Mouse (Mus musculus) heart, postnatal 14 days (tissue): Measurements from ENCODE around the gene Entpd7. TPM values are rescaled to one million over a fixed set of nuclear protein-coding genes. Genes with fewer than 3 reads are reported as not detected.
A peak's percentile ranks its signal among the peaks of the same experiment; 100 is the strongest.

ENCODE experiments used
- DNase-seq, 2 experiments: peaks; one replicate each; pipeline ENCODE4 v3.0.0; 2021 to 2022
- intact Hi-C: fragments of 180-260 bp; cut with DNase I; formaldehyde crosslinking; loops from one replicate; pipeline ENCODE4 v1.15.1; 2025
- total RNA-seq, 2 experiments: library from RNA; stranded (reverse); gene quantifications; 2 replicates each; pipeline ENCODE4 v1.2.3; 2021

The Entpd7 gene
- total RNA-seq, 2 experiments from 2014 or later, result 4.6 to 4.8 TPM

DNA sequence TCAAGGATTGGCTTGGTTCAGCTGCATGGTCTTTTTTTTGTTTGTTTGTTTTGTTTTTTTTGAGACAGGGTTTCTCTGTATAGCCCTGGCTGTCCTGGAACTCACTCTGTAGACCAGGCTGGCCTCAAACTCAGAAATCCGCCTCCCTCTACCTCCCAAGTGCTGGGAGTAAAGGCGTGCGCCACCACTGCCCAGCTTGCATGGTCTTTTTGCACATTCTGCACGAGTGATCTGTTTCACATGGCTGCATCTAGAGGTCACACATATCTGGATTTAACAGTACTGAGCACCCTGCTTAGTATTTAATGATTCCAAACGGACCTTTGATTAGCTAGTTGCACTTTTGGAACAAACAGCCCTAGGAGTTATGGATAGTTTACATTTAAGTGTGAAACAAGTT lies 22.5 kb downstream of the Entpd7 start:
- no peak for DNase-seq
- intact Hi-C loops, result no loop called here

DNA sequence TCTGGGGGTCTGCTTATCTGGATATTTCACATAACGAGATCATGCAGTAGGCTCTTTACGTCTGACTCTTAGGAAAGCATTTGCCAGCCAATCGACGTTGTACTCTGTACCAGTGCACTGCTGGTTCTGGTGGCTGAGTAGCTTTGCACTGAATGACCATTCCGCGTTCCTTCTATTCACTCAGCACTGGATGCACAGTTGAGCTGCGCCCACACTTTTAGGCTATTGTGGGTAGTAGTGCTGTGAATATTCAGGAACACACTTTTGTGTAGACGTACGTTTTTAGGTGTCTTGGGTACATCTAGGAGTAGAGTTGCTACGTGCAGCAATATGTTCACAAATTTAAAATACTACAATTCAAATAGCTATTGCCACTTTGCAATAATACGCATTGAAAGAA lies 30.6 kb downstream of the Entpd7 start:
- intact Hi-C loops, result no loop called here
- no peak for DNase-seq

DNA sequence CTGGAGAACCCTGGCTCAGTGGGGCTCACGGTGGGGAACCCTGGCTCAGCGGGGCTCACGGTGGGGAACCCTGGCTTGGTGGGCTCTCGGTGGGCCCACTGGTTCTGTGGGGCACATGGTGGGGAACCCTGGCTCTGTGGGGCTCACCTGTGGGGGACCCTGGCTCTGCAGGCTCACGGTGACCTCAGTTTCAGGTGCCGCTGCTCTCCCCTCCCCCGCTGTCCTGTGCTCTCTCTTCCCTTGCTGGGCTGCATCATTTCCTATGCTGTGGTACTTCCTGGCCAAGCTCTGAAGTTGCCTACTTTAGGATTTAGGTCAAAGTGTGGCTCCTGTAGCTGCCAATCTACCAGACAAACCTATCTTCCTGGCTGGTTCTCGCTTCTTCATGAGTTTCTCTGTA lies 33.4 kb downstream of the Entpd7 start:
- intact Hi-C loops, result no loop called here
- DNase-seq, result no peak

DNA sequence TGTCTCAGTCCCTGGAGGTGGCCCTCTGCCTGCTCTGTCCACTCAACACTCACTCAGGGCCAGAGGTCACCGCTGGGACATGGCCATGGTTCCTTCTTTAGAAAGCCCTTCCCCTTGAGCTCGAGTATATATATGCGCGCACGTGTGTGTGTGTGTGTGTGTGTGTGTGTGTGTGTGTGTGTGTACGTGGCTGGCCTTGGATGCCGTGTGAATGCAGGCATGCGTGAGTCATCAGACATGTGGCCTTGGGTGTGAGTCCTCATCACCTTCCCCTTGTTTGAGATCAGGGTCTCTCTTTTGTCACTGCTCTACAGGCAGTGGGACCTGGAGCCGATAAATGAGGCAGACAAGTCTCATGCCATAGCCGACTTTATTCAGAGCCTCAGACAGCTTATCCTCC lies 34.0 kb downstream of the Entpd7 start:
- no peak for DNase-seq
- intact Hi-C loops, result no loop called here

DNA sequence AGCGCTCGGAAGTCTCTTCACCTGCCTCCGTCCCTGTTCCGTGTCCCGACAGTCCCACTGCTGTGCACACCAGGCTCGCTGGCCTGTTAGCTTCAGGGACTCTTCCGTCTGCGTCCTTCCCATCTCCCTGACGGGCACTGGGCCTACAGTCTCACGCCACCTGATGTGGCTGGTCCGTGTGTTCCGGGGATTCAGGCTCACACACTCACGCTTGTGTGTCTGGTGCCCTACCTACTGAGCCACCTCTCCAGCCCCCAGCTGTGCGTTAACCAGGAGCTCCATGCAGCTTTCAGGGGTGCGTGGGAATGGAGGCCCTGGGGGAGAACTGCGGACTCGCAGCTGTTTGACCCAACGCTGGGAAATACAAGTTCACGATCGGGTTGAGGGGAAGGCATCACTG lies 34.7 kb downstream of the Entpd7 start:
- intact Hi-C loops, result no loop called here
- no peak for DNase-seq

DNA sequence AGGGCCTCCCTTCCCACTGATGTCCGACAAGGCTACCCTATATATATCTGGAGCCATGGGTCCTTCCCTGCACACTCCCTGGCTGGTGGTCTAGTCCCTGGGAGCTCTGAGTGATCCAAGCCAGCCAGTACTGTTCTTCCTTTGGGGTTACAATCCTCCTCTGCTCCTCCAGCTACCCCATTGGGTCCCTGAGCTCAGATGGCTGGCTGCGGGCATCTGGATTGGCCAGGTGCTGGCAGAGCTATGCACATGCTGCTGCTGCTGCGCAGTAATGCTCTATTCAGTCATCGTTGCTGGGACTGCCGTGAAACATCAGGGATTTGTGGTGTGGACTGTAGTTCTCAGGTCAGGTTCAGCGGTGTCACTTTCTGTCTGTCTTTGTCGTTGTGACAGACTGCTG lies 35.3 kb downstream of the Entpd7 start:
- intact Hi-C loops, result no loop called here
- no peak for DNase-seq

DNA sequence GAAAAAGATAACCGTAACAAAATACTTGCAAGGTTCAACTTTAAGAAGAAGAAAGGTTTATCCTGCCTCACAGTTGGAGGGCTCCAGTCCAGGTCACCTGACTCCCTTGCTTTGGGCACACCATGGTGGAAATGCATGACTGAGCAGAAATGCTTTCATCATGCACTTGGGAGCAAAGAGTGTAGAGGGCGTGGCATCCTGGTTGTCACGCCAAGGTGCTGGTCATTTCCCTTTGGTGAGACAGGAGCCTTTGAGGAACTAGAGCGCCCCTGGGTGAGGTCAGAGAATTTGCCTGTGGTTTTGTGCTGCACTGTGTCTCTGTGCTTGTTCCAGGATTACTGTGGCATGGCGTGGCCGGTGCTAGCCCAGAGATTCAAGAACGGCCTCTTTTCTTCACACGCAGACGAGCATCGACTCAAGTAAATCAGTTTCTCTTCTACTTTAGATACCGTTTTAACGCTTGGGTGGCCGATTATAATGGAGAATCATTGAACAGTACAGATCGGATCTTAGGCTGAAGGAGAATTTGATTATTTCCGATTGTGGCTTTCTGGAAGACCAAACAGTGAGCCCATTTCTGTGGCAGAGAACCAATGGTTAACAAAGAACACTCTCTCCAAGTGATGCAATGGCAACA lies 37.2 kb downstream of the Entpd7 start:
- intact Hi-C loops, result no loop called here
- no peak for DNase-seq

DNA sequence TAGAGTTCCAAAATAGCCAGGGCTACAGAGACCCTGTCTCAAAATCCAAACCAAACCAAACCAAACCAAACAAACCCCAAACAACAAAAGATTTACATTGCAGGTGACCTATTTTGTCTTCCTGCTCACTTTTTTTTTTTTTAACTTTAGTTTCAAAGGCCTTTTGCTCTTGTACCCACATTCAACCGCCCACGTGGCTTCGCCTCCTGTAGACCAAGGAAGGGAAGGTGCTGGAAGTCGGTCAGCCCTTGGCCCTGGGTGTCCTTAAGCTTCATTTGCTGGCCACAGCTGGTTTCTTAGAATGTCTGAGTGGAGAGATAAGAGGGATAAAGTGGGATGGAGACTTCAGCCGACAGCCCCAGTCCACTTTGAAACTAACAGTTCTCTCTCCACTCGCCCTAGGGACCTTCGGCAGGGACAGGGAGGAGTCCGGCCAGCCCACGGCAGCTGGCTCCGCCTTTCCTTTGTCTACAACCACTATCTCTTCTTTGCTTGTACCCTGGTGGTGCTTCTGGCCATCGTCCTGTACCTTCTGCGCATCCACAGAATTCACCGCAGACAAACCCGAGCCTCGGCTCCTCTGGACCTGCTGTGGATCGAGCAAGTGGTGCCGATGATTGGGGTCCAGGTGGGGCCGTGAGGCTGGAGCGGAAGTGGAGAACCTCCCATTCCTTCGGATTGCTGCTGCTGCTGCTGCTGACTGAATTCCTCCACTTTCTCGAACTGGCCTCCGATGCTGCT lies 40.0 kb downstream of the Entpd7 start:
- intact Hi-C loops, result no loop called here
- DNase-seq, result peak; percentile 25 to 36

DNA sequence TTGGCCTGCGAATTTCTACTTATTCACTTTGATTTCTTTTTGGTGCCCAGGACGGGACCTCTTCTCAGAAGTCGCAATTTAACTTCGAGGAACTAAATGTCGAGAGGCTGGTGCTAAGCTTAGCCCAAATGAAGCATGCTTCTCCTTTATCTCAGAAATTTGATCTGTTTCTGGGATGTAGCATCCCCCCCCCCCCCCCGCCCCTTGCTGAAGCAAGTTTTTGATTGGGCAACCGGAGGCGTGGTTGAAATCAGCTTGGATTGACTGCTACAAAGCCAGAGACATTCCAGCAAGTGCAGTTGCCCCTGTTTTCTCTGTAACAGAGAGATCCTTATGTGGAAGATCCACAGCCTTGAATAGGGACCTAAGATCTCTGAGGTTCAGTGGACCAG lies 40.6 kb downstream of the Entpd7 start:
- intact Hi-C loops, result no loop called here
- no peak for DNase-seq

DNA sequence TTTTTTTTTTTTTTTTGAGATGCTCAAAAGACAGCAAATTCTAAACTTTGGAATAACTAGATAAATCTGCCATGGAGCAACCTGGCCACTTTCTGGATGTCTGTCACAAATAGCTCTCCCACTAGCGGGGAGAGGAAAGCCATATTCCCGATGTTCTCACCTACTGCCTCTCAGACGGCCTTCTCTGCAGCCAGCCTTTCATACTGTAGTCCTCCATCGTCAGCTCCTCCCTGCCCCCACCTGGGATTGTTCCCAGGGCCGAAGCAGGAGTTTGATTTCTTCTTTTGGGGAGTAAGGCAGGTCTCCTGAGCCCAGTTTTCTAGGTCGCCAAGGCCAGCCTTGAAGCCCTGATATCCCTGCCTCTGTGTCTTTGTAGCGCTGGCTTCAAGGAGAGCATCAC lies 41.7 kb downstream of the Entpd7 start:
- no peak for DNase-seq
- intact Hi-C loops, result no loop called here

DNA sequence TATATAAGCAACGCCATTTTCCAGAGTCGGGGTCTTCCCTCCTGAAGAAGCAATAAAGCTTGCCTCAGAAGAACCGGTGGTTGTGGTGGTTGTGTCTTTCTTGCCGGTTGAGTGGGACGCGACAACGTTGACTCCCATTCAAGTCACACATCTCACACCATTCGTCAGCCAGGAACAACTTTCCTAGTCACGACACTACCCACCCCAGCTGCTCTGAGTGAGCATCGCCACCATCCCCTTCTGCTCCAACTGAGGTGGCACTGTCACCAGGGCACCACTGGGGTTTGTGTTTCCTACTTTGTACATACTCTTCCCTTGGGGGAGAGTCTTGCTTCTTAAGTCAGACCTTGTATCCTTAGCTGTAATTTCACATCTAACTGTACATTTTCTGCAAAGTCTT lies 48.9 kb downstream of the Entpd7 start:
- intact Hi-C loops, result no loop called here
- DNase-seq, result no peak

DNA sequence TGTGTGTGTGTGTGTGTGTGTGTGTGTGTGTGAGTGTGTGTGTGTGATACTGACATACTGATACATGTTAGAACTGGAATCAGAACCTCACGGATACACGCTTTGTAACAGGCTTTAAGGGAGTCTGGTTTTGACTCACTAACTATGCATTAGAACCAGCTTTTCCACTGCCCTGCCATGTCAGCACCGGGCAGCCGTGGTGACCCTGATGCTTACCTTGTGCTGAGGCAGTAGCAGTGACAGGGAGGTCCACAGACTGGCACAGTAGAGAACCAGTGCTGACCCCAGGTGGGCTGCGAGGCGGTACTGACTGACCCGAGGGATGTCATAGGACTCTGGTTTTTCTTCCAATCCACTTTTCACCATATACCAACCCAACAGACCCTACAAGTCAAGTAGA lies 53.9 kb downstream of the Entpd7 start:
- intact Hi-C loops, result no loop called here
- DNase-seq, result no peak

DNA sequence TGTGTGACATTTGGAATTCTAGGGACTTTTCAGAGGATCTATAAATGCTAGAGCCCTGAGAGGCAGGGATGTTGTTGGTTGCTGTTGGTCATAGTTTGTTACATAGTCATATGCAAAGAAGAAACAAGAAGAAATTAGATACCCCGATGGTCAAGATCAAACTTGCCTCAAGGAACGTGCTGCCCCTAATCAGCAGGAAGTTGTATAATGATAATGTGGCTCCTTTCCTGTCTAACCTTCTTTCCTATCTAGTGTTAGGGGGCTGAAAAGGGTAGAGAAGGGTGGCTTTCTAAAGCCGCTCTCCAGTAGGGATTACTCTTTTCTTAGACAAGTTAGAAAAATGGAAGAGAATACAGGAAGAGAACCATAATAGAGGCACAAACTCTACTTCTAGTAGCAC lies 56.3 kb downstream of the Entpd7 start:
- intact Hi-C loops, result no loop called here
- no peak for DNase-seq

DNA sequence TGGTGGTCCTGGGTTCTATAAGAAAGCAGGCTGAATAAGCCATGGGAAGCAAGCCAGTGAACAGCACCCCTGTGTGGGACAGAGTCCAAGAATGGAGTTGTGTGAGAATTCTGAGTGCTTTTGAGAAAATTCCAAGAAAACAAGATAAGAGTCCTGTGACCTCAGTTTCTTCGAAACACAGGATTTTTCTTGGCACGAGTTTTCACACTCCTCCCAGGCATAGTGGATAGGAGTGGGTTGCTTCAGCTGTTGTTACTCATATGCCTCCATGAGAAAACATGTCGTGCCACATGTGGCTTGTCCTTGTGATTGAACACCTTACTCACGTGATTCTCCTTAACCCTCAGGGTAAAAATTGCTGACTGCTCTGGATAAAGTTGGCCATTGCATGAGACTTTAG lies 58.4 kb downstream of the Entpd7 start:
- intact Hi-C loops, result no loop called here
- DNase-seq, result no peak

DNA sequence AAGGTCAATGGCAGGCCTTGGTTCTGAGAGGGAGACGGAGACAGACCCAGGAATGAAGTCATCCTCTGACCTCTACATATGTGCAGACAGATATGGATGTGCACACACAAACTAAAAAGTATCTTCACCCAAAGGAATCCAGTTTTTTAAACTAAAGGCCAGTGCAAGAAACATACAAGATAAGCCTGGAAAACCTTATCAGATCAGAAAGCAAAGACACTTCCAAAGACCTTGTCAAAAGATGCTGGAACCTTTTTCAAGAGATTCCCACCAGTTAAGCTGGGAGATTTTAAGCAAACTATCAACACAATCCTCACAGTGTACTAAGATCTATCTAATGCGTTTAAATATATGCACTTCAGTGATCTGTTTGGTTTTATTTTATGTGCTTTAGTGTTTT lies 60.5 kb downstream of the Entpd7 start:
- intact Hi-C loops, result loop anchor here (5.0 kb wide), 1 partner anchor 58 kb away; no protein-coding TSS in a partner anchor
- no peak for DNase-seq

DNA sequence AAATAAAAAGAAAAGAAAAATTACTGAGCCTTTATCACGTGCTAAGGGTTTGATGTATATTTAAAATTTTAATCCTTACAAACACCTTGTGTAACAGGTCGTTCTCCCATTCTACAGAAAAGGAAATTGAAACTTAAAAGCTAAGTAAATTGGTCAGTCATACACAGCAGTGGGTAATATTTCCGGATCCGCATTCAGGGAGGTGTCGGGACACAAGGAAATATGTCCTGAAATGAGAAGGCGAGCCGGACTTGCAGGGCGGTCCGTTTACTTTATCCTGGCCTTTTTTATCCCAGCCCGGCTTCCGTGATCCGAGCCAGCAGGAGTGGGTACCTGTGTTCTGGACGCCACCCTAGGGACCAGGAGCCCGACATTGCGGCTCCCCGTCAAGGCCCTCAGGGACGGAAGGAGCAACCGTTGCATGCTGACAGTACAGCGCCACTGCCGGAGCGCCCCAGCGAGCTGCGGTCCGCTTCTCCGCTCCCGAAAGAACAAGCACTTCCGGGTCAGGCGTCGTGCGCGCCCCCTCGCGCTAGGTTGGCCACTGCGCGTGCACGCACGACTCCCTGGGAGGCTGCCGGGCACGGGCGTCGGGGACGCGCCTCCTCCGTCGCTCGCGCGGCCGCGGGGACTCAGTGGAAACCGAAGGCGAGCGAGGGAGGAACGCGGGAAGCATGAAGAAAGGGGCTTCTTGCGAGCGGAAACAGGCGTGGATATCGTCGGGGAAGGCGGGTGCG lies 63.2 kb downstream of the Entpd7 start, which contains the start of the genes Cutc and Cox15:
TSS of gene Cutc (plus strand) at position 508 of the 737 bp plus-strand sequence.
TSS of gene Cox15 (minus strand) at position 512 of the 737 bp plus-strand sequence.
- peak; percentile 98 to 99 for DNase-seq
- intact Hi-C loops, result loop anchor here (5.0 kb wide), 1 partner anchor 60 kb away; no protein-coding TSS in a partner anchor

DNA sequence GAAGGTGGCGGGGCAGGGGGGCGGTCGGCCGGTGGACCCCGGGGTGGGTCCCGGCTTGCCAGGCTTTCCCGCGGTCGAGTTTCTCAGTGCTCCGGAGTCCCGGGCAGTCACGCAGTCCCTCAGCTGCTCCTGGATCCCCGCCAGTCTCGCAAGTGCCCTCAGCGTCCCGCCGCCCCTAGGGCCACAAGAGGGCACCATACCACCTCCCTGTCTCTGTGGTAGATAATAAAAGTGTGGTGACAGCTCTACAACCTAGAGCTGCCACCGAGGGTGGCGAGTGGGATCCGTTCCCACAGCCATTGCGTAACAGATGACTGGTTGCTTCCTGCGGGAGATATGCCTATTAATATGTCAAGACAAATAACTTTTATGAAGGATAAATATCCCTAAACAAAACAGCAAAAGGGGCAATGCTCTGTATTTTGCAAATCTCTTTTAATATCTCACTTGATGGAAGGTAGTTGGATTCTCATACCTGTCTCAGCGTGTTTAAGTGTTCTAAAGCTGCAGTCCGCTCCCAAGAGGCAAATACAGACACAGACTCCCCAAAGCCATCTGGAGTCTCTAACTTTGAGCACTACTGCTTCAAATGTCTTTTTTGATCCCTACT lies 63.9 kb downstream of the Entpd7 start:
- DNase-seq, result peak; percentile 90 to 92
- intact Hi-C loops, result loop anchor here (5.0 kb wide), 1 partner anchor 61 kb away; no protein-coding TSS in a partner anchor

DNA sequence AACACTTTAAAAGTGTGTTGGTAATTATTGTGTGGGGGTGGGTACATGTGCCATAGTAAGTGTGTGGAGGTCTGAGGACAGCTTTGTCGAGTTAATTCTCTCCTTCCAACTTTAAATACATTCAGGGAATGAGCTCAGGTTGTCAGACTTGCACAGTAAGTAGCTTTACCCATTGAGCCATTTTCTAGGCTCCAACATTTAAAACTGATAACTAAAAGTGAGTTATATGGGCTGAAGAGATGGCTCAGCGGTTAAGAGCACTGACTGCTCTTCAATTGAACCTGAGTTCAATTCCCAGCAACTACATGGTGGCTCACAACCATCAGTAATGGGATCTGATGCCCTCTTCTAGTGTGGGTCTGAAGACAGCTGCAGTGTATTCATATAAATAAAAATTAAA lies 64.8 kb downstream of the Entpd7 start:
- intact Hi-C loops, result loop anchor here (5.0 kb wide), 1 partner anchor 62 kb away; no protein-coding TSS in a partner anchor
- DNase-seq, result no peak

DNA sequence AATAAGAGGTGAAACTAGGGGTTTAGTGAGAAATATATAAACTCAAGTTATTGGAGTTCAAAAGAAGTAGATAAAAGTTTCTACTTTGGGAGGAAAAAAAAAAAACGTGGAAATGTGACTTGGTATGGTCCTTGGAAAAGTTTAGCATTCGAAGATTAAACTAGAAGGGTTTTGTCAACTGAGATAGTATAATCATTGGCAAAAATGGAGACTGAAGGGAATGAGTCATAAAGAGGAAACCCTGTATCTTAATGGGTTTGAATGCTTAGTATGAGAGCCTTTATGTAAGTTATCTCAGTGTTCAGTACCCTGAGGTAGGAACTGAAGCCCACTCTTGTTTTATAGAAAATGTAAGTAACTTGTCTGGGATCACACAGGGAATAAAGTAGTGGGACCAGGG lies 65.4 kb downstream of the Entpd7 start:
- intact Hi-C loops, result loop anchor here (5.0 kb wide), 2 partner anchors 63 to 123 kb away; no protein-coding TSS in a partner anchor
- DNase-seq, result no peak

DNA sequence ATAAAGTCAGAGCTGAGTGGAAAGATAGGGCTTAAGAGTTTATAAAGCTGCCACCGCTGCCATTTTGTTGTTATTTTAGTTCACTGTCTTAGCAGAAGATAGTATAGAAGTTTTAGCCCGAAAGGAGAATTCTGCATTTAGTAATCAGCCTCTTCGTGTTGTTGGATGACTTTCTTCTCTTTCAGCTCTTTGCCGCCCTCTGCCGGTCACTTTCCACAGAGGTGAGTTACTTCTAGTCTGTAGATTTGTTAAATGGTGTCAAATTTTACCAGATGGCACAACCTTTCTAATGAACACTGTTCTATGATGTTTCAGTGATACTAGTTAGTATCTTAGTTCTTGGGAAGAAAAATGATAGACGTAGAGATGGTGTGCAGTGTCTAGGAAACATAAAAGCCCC lies 71.0 kb downstream of the Entpd7 start:
- intact Hi-C loops, result no loop called here
- peak; percentile 69 to 85 for DNase-seq
